Mouse (Mus musculus): Measurements from ENCODE around the gene Uck2.

Uck2 gene

GRCm38 (mm10) chr1:167253579-167253978, 31.5 kb downstream of the Uck2 start:
- no peak for DNase-seq (ENCODE audit: low spot score in 2 of 2)

GRCm38 (mm10) chr1:167249881-167250280, 35.2 kb downstream of the Uck2 start:
- DNase-seq (ENCODE audit: low spot score in 2 of 2), result no peak

- DNase-seq (ENCODE audit: low spot score in 2 of 2), result no peak
Observed at GRCm38 (mm10) chr1:167249252-167249651, 35.9 kb downstream of the Uck2 start.

GRCm38 (mm10) chr1:167247886-167248285, 37.2 kb downstream of the Uck2 start:
- DNase-seq (ENCODE audit: low spot score in 2 of 2), result no peak

- peak; percentile 46 to 67 for DNase-seq (ENCODE audit: low spot score in 2 of 2)
Observed at GRCm38 (mm10) chr1:167246976-167247375, 38.1 kb downstream of the Uck2 start.

GRCm38 (mm10) chr1:167246275-167246674, 38.8 kb downstream of the Uck2 start:
- no peak for DNase-seq (ENCODE audit: low spot score in 2 of 2)

GRCm38 (mm10) chr1:167245180-167245641, 39.9 kb downstream of the Uck2 start:
- no peak for DNase-seq (ENCODE audit: low spot score in 2 of 2)

GRCm38 (mm10) chr1:167242191-167242681, 42.9 kb downstream of the Uck2 start:
- no peak for DNase-seq (ENCODE audit: low spot score in 2 of 2)

- no peak for DNase-seq (ENCODE audit: low spot score in 2 of 2)
Observed at GRCm38 (mm10) chr1:167241487-167241886, 43.6 kb downstream of the Uck2 start.

GRCm38 (mm10) chr1:167240361-167240760, 44.8 kb downstream of the Uck2 start:
- no peak for DNase-seq (ENCODE audit: low spot score in 2 of 2)

- DNase-seq (ENCODE audit: low spot score in 2 of 2), result no peak
Observed at GRCm38 (mm10) chr1:167239916-167240315, 45.2 kb downstream of the Uck2 start.

- no peak for DNase-seq (ENCODE audit: low spot score in 2 of 2)
Observed at GRCm38 (mm10) chr1:167237798-167238197, 47.3 kb downstream of the Uck2 start.

- DNase-seq (ENCODE audit: low spot score in 2 of 2), result peak; percentile 41 to 43
Observed at GRCm38 (mm10) chr1:167236790-167237189, 48.3 kb downstream of the Uck2 start.

- no peak for DNase-seq (ENCODE audit: low spot score in 2 of 2)
Observed at GRCm38 (mm10) chr1:167234344-167234743, 50.8 kb downstream of the Uck2 start.

GRCm38 (mm10) chr1:167232918-167233317, 52.2 kb downstream of the Uck2 start:
- no peak for DNase-seq (ENCODE audit: low spot score in 2 of 2)

GRCm38 (mm10) chr1:167231612-167232283, 53.4 kb downstream of the Uck2 start:
- no peak for DNase-seq (ENCODE audit: low spot score in 2 of 2)

GRCm38 (mm10) chr1:167230930-167231611, 54.0 kb downstream of the Uck2 start:
- no peak for DNase-seq (ENCODE audit: low spot score in 2 of 2)

- no peak for DNase-seq (ENCODE audit: low spot score in 2 of 2)
Observed at GRCm38 (mm10) chr1:167222382-167223010, 62.6 kb downstream of the Uck2 start.

- DNase-seq (ENCODE audit: low spot score in 2 of 2), result peak; percentile 57 to 86
Observed at GRCm38 (mm10) chr1:167220303-167221174, 64.6 kb downstream of the Uck2 start.

GRCm38 (mm10) chr1:167215460-167215859, 69.7 kb downstream of the Uck2 start:
- no peak for DNase-seq (ENCODE audit: low spot score in 2 of 2)

GRCm38 (mm10) chr1:167212710-167213109, 72.4 kb downstream of the Uck2 start:
- no peak for DNase-seq (ENCODE audit: low spot score in 2 of 2)
